Mouse (Mus musculus): ENCODE data around the gene 3110009E18Rik.

3110009E18Rik gene

DNA sequence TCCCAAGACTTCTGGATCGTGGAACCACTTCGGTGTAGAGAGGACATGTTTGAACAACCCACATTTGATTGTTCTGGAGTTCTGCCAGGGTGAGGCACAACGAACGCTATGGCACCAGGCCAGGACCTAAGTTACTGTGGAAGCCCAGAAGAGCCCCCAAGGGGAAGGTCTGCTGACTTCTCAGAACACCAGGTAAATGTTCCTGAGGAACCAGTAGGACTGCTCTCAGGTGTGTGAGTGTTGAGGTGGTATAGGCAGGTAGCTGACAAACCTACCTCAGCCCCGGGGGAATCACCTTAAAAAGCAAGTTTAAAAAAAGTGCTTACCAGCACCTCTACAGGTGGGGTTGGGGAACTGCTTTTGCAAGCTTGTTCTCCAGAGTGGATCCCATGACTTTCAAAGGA is 15.4 kb upstream of the 3110009E18Rik start:
- DNase-seq: peak; percentile 75 to 86

DNA sequence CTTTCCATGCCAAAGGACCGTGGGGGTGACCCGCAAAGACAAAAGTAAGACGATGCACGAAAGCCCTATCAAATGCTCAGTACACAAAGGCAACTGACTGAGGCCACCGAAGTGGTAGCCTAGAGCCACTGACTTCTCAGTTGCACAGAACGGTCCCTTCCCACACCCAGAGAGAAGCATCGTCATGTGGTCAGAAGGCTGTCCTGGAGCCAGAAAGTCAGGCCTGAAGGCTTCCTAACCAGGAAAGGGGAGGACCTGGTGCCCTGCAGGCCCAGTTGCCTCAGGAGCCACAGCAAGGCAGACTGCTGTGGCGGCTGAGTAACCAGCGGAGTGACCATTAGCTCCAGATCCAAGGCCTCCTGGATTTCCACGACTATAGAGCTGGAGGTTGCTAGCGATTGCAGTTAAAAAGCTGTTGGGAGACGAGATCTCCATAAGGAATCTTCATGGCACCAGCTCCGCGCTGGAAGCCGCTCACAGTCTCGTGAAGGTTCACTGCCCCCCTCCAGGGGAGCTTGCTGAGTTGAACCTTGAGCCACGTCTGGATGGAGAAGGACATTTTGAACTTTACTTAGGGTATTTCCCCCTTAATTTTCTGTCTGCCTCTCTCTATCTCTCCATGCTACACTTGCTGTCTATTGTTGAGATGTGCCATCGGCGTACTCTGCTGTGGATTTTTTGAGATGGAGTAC is 11.1 kb upstream of the 3110009E18Rik start:
- DNase-seq: no peak

DNA sequence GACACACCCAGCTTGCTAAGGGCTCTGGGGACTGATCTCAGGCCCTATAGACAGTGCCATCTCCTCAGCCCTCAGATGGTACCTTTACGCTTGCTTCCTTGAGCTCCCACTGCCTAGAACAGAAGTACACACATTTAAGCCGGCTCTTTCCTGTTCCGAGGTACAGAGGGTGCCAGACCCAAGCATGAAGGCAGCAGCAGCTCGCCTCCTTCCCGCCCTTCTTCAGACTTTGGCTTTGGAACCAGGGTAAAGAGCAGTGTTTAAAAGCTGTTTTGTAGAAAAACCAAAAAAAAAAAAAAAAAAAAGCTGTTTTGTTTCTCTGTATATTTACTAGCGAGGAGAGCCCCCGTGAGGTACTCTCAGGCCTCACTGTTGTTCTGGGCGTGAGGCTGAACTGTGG is 9.2 kb upstream of the 3110009E18Rik start:
- no peak for DNase-seq

DNA sequence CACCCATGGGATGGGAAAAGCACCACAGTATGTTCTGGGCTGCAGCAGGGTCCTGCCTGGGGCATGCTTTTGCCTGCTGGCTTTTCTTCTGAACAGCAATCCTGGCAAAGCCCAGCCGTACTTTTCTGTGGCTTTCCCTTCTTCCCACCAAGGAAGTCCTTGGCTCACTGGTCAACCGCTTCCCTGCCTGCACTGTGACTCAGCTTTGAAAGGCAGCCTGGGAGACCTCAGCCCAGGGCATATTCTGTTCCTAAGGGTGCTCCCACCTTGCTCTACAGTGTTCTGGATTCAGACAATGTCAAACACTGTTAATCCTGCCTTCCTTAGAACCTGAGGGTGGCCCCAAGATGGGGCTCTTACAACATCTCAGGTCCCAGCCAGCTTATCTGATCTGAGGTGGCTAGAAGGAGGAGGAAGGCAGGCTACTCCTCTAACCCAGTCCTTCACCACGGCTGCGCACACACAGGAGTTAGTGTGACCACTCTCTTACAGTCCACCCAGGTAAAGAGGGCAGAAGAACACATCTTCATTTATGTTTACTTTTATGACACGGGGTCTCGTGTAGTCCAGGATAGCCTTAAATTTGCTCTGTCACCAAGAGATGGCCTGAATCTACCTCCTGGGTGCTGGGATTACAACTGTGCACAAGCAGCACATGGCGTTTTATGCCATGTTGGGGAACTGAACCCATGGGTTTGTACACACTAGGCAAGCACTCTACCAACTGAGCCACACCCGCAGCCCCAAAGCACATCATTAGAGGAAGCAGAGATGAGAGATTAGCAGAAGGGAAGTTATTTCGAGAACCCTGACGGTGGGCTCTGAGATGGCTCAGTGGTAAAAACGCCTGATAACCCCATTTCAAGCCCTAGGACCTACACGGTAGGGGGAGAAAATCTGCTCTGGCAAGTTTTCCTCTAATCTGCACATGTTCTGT is 8.5 kb upstream of the 3110009E18Rik start:
- no peak for DNase-seq

DNA sequence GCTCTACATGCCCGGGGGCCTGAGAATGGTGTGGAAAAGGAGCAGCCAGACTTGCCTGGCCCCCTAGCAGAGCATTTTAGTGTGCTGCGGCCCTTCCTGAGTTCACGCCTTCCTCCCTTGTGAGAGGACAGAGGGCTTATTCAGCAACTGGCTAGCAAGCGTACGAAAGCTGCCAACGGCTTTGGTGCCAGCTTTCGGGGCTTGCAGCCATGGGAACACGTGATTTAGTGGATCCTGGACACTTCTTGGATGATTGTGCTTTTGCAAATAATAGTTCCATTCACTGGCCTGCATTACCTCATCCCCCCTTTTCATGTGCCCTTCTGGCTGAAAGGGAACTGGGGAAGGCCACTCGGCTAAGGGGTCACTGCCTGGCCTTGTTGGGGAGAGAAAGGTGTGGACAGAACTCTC is 5.3 kb upstream of the 3110009E18Rik start:
- no peak for DNase-seq

DNA sequence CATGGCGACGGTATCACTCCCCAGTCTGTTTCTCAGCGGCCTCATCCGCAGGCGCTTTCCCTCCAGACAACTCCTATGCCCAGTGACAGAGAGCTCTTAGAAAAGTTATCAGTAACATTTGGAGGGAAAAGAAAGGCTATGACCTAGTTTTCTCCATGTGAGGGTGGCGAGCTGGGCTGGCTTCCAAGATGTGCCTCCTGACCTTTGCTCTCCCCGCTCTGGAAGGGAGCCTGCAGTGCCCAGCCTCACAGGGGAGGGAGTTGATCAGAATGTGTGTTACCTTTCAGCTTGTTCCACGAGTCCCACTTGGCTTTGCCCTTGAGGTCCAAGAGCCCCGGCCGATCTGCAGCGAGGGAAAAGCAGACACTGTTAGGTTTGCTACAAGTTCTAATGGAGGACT is 4.9 kb upstream of the 3110009E18Rik start:
- DNase-seq: peak in 1 of 2 experiments; percentile 42

DNA sequence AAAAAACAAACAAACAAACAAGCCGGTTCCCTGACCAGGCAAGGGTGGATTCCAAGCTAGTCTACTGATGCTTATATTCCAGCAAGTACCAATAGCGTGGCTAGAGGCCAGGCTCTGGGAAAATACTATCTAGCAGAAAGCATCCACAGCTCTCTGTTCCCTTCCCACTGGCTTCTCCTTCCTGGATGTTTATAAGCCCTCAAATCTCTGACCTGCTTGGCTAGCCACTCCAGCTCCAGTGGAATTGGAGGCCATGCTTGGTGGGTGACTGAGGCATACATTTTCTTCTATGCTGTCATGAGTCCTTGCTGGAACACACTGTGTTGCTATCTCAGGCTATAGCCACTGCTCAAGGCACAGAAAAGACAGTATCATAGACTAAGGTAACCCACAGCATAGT is 2.1 kb upstream of the 3110009E18Rik start:
- DNase-seq: no peak

DNA sequence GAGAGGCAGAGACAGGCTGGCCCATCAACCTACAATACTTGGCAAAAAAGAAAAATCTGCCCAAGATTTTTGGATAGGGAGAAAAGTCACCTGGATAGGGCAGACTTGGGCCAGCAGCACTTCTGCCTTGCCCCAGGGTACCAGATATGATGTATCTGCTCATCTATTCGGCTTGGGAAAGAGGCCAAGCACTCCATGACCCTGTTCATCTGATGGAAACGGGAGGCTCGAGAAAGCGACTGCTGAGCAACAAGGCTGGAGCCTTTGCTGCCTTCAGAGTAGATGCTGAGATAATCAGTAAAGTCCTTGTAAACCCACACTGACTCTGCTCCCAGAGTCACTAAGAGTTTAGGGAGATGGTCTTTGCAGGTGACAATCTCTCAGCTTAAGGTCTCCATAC is 1.6 kb upstream of the 3110009E18Rik start:
- no peak for DNase-seq

DNA sequence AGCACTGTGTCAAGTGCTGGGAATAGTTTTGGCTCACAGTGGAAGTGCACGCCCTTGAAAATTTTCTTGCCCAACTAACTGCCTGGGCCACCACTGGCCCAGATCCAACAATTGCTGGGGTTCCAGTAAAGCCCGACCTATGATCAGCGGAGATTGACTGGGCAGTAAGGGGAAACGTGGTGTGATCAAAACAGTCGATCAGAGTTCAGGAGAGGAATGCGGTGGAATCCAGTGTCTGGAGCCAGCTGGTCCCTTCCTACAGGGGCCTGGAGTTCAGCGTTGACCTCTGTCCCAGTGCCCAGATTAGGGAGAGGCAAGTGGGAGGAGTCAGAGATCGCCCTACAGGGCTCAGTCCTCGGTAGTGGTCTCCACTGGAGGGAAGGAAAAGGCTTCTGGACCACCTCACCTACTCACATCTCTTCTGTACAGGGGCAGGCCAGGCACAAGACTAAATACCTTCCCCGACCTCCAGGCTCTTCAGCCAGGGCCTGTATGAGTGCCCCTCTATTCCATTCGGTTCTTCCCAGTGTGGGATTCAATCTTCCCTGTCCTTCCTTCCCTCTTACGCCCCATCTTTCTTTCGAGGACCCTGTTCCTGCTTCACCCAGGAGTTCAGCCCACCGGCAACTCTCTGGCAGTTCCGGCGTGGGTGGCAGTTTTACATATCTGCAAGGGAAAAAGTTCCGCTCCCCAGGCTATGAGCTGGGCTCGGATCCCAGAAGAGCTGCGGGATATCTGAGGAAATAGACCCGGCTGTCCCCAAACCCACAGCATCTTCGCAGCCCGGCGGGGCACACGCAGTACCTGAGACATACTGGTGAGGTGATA is 632 bp upstream of the 3110009E18Rik start:
- peak; percentile 54 to 56 for DNase-seq

DNA sequence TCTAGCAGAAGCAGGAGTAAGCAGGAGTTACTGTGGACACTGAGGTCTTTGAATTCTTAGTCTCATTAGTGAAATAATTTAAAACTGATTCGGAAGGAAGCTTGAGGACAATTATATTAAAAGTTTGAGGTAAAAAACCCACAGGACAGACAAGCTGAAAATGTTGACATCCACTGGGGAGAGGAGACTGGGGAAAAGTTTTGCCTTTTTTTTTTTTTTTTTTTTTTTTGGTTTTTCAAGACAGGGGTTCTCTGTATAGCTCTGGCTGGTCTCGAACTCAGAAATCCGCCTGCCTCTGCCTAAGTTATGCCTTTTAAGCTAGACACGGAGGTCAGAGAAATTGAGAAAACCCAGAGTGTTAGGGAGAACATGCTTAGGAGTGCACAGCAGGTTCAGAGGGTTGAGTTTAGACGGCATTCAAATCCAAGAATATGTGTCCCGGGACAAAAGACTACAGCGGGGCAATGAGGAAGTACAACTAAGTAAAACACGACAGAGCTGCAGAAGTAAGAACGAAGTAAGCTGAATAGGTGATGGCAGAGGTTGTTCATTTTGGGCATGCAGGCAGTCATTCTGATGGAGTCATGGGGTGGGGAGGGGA is 1.0 kb downstream of the 3110009E18Rik start:
- DNase-seq: no peak

DNA sequence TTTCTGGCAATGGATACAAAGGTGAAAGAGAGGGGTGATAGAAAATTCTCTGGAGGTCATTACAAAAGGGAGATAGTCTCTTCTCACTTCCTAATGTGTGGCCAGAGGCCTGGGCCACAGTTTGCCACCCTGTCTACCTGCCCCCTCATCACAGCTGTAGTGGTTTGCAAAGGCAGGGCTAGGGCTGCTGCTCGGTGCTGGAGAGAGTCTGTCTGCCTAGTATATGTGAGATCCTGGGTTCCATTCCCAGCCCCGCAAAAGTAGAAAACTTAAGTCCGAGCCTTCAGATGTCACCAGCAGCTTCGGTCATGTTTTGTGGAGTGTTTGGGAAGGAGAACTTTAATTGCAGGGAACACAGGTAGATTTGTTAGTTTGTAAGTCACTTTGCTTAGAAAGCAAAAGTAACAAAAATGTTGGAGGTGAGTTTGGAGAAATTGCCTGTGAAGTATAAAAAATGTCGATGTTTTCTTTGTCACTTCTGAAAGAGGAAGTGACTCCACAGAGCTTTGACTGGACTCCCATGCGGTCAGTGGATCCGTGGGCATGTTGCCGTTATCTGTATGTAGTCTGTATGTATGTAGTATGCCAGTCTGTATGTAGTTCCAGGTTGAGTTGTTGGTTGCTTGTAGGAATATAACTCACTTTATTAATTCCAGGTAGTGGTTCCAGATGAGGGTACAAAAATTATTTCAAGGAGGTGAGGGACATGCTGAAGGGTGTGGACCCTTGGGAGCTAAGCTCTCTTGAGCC is 1.8 kb downstream of the 3110009E18Rik start:
- no peak for DNase-seq

DNA sequence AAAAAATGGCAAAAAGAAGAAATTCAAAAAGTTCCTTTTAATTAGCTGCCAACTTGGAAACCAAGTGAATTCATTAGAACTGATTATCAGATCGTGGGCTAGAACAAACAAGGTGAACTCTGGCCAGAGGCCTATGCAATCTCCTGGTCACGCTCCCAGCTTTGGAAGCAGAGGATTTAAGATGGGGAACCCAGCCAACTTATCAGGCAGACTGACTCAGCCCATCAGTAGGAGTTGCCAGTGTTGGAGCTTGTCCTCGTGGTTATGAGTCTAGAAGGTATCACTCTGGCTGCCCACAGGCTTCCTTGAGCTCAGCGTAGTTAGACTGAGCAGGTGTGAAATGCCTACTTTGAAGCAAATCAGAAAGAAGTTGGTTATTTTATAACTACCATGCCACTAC is 3.9 kb downstream of the 3110009E18Rik start:
- no peak for DNase-seq

DNA sequence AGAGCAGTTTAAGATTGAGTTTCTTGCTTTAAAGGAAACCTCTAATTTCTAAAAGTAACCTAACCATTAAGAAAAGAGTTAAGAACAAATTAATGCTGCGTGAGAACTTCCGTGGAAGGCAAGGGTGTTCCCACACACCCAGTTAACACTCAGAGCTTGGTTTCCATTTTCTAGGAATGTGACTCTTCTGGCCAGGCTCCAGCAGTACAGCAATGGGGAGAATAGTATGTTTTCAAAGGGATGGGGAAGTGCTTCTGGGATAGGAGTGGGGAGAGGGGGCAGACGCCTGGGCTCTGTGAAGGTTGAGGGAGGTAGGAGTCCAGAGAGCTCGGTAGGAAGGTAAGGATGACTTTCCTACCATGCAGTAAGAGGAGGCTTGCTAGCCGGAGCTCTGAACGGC is 4.5 kb downstream of the 3110009E18Rik start:
- DNase-seq: no peak

DNA sequence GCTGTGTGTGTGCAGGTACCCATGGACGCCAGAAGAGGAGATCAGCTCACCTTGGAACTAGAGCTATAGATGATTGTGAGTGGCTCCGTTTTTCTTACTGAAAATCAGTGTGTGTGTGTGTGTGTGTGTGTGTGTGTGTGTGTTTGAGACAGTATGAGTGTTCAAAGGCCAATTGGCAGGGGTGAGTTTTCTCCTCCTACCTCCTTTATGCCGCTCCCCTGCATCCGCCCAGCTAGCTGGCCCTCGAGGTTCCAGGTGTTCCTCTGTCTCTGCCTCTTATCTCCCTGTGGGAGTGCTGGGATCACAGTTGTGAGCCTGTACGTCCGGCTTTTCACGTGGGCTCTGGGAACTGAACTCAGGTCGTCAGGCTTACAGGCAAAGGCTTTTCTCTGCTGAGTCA is 5.3 kb downstream of the 3110009E18Rik start:
- no peak for DNase-seq

DNA sequence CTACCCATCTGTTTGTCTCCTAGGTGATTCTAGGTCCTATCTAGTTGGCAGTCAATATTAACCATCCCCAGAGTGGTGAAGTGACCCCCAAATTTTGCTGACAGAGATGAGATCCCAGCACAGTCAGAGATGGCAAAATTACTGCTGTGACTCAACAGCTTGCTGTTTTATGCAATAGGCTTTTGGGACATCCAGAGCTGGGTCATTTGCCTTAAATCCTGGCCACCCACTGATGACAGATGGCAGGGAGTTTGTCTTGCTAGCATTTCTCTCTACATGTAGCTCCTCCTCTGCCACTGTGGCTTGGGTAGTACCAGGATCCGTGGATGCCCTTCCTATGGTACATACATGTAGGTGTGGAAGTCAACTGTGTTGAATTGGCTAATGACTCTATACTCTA is 11.4 kb downstream of the 3110009E18Rik start:
- DNase-seq: no peak

DNA sequence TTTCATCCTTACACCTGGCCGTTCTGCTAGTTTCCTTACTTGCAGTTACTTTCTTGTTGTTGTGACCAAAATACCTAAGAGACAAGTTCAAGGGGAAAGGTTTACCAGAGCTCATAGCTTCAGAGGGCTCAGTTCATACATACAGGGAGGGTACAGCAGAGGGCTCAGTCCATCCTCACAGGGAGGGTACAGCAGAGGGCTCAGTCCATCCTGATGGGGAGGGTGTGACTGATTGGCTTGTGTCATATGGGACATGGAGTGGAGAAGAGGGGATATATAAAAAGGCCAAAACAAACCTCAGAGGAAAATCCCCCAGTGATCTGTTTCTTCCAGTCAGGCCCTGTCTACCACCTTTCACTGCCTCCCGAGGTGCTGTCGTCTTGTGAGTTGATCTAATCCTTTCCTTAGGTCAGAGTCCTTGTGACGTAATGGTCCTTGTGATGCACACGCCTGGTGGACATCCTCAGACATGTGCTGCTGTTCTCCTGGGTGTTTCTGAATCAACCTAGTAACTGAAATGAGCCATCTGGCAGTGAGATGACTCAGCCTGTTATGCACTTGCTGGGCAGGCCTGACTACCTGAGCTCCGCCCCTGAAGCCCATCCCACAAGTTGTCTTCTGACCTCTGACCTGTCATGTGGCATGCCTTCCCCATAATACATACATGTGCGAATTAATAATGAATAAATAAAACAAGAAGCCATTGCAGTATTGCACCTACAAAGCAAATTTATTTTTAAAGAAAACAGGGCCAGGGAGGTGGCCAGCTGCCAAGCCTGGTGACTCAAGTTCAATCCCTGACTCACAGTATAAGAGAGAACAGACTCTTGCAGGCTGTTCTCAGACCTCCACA is 15.2 kb downstream of the 3110009E18Rik start:
- no peak for DNase-seq

DNA sequence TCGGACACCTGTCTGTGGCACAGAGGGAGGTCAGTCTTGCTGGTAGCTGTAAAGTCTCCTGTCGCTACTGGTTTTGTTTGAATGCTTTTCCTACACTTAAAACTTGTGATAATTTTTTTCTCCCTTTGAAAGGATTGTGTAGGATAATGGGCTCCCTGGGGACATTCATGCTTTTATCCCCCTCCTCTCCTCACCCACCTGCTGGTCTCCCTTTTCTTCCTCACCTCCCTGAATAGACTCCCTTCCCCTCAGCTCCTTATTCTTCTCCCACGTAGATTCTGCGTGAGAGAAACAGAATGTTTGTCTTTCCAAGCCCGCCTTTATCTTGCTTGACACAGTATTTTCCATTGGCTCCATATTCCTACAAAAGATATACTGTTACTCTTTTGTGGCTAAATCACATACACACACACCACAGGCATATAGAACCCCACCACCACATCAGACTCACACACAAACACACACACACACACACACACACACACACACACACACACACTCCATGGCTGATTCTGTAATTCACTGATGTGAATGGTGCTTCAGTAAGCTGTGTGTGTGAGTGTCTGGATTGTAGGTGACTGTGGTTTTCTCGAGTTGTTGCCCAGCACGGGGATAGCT is 18.0 kb downstream of the 3110009E18Rik start:
- DNase-seq: no peak

DNA sequence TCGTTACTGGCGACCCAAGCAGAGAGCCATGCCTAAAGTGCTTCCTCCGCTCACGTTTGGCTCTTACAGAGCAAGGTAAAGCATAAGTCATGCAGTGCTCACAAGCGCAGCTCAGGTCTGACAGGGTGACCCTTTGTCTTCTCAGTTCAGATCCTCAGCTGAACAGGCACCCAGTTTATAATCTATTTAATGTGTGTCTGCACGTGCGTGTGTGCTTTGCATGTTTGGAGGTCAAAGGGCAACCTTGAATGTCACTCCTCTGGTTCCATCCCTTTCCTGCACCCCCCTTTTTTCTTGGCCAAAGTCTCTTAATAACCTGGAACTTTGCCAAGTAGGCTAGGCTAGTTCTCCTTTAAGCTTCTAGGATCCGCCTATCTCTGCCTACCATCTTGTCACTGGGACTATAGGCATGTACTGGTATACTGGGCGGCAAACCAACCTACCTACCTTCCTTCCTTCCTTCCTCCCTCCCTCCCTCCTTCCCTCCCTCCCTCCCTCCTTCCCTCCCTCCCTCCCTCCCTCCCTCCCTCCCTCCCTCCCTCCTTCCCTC is 19.2 kb downstream of the 3110009E18Rik start:
- DNase-seq: no peak

DNA sequence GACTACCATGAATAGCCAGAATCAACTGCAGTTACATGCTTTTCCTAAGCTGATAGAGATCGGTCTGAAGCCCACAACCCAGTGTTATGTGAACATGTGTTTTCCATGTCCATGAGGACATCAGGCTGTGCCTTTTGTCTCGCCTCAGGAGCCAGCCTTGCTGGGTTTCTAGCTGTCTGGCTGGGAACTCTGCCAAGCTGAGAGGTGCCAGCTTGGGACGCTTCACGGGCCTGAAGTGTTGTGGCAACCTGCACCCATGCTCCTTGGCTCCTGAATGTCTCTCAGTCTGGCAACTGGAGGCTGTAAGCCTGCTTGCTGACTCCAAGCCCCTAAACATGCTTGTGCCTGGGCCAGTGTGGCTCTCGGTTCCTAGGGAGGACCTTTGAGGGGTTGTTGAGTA is 21.6 kb downstream of the 3110009E18Rik start:
- DNase-seq: peak in 1 of 2 experiments; percentile 28

DNA sequence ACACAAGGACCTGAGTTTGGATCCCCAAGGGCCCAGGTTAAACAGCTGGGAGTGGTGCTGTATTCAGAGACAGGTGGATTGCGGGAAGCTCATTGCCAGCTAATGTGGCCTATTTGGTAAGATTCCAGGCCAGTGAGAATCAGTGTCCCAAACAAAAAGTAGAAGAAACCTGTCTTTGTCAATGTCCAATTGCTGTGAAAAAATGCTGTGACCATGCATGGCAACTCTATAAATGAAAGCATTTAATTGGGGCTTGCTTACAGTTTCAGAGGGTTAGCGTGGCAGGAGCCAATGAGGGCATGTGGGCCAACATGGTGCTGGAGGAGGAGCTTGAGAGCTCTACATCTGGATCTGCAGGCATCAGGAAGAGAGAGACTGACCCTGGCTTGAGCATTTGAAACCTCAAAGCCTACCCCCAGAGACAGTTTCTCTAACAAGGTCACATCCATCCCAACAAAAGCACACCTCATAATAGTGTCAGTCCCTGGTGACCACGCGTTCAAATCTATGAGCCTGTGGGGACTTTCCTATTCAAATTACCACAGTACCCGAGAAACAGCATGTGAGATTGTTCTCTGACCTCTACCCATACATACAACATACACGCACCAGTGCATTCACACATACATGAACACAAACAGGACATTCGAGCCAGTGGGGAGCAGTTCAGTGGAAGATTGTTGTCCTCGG is 24.7 kb downstream of the 3110009E18Rik start:
- DNase-seq: no peak
